Mouse (Mus musculus) olfactory bulb, adult 2 months (tissue): ENCODE measurements around the gene Lta. TPM values are rescaled to one million over a fixed set of nuclear protein-coding genes. Genes with fewer than 3 reads are reported as not detected.

Experiments
- H3K27ac ChIP-seq: fragments of 200-500 bp; 2 replicates; pipeline ENCODE4 v1.5.1; 2012; ENCODE audit warnings: low read depth, low read length; ENCODE audit not compliant: insufficient read depth
- H3K4me1 ChIP-seq: fragments of 200-500 bp; 2 replicates; pipeline ENCODE4 v1.6.1; 2012; ENCODE audit warnings: low read length; ENCODE audit not compliant: control insufficient read depth, insufficient read depth
- H3K4me3 ChIP-seq: fragments of 200-500 bp; 2 replicates; pipeline ENCODE4 v1.5.1; 2012; ENCODE audit warnings: mild to moderate bottlenecking, low read depth, low read length, moderate library complexity; ENCODE audit not compliant: insufficient read depth
- CTCF ChIP-seq: fragments of 200-500 bp; IDR thresholded peaks from 2 replicates; pipeline ENCODE4 v1.5.1; 2012; ENCODE audit warnings: low read depth, mild to moderate bottlenecking, low read length, moderate library complexity; ENCODE audit not compliant: insufficient read depth
- POLR2A ChIP-seq: fragments of 200-500 bp; IDR thresholded peaks from 2 replicates; pipeline ENCODE4 v1.6.1; 2012; ENCODE audit warnings: mild to moderate bottlenecking, low read depth, low read length, moderate library complexity; ENCODE audit not compliant: insufficient read depth
- WGBS: fragments of 180-500 bp; shearing (Covaris S2); methylation state at CpG from one replicate; pipeline ENCODE4 v1.1.7; 2018; 5-methylcytosine and 5-hydroxymethylcytosine counted together
- polyA plus RNA-seq: library from polyadenylated mRNA; stranded (reverse); fragments of >200 nt; gene quantifications from 2 replicates; pipeline ENCODE4 v1.2.4, GENCODE M21; 2012; ENCODE audit warnings: low replicate concordance; ENCODE audit not compliant: missing spikeins, insufficient read depth, insufficient read length

Lta gene
- polyA plus RNA-seq, 1 experiment = not detected

DNA sequence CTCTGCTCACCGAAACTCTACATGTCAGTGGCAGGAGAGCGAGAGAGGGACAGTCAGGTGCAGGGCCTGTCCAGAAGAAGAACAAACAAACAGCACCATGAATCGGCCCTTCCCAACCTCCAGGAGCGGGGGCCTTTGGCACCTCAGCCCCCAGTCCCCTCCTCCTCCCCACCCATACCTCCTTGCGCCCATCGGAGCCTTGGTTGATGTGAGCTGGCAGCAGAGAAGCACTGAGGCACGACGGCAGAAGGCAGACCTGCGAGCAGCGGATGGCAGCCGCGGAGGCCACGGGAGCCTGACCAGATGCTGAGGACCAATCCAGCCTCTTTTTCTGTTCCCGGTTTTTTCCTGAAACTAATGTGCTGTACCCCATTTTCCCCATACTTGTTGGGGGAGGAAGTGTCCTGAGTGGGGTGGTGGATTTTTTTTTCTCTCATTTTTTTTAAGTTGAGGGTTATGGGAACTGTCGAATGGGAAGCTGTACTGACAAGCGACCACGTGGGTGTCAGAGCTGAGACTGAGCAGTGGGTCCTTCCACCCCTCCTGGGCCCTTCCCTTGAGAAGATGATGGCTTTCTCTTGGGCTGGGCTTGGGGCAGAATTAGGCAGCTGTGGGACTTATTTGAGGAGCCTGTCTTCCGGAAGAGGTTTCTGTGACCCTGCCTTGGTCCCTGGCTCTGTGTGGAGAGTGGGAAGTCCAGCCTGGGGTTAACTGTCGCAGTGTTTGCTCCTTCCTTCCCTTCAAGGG lies 44.5 kb upstream of the Lta start:
- H3K4me1 ChIP-seq = peaks cover 17% of the 10 kb centered on the region
- H3K4me3 ChIP-seq = no peak overlapping the region
- no peak overlapping the region for H3K27ac ChIP-seq
- TF ChIP-seq POLR2A (no peak), CTCF (no peak)
- 76% methylated on average over 19 of the region's 19 CpGs for WGBS

DNA sequence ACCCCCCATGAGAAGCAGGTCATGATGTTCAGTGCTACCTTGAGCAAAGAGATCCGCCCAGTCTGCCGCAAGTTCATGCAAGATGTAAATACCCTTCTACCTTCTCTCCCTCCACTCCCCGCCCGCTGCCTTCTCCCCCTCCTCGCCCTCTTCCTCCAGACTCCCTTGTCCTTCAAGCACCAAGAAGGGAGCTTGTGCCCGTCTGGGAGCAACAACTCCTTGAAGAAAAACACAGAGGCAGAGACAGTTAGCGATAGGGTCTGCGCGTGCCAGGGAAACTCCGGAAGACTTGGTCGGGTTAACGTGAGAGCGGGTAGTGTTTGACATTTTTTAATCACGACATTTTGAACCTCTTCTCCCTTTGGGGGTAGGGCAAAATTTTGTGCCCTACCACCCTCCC lies 43.8 kb upstream of the Lta start:
- no peak overlapping the region for H3K4me3 ChIP-seq
- no peak overlapping the region for H3K27ac ChIP-seq
- WGBS = 76% methylated on average over 14 of the region's 14 CpGs
- TF ChIP-seq POLR2A (no peak), CTCF (no peak)
- peaks cover 22% of the 10 kb centered on the region for H3K4me1 ChIP-seq

DNA sequence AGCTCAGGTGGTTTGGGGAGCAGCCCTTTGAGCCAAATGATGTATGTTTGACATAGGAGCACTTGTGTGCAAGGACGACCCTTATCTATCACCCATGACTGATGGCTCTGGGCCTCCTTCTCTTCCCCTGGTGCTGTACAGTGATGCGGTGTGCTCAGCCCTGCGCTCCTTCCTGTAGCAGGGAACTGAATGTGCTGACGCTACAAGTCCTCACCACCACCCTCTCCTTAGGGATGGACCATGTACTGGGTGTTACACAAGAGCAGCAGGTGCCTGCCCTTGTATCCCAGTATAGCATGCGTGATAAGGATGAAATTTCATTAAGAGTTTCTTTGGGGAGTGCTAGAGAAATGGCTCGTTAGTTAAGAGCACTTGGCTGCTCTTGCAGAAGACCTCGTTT lies 42.0 kb upstream of the Lta start:
- Histone ChIP-seq H3K4me3 (no peak overlapping the region), H3K4me1 (peaks cover 32% of the 10 kb centered on the region), H3K27ac (no peak overlapping the region)
- WGBS = 70% methylated on average over 7 of the region's 7 CpGs
- no peak for TF ChIP-seq CTCF
- TF ChIP-seq POLR2A = no peak

DNA sequence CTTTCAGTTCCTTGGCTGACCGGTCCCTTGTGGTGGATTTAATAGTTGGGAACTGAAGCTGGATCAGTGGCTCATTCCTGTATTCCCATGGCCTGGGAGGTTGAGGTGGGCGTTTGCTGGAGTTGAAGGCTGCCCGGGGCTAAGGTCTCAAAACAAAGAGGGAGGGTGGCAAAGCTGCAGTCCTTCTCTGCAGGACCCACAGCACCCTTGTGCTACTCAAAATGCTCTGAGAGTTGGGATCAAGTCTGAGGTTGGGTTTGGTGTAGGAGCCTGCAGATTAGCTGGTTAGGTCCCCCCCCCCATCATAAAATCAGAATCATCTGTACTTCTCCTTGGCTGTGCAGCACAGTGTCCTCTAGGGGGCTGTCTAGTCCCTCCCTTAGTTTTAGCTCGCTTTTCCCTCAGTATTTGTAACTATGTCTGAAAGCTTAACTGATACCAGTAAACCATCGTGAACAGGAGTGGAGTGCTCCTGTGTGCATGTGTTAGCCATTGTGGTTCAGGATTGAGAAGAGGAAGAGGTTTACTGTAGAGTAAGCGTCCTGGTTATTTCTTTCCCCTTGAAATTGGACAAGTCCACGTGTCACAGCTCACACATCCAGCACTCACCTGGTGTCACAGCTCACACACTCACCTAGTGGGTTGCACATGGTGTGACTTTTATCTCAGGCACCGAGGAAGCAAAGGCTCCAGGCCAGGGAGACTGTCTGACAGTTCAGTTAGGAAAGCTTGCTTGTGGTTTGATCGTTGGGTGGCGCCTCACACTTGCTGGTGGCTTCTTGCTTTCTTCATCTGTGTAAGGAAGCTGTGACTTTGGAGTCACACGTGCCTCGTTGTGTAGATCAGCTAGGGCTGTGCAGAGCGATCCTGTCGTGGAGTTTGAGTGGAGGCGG lies 40.8 kb upstream of the Lta start:
- H3K4me1 ChIP-seq = peaks cover 30% of the 10 kb centered on the region
- no peak overlapping the region for H3K4me3 ChIP-seq
- H3K27ac ChIP-seq = no peak overlapping the region
- TF ChIP-seq POLR2A = no peak
- TF ChIP-seq CTCF = no peak
- 50% methylated on average over 15 of the region's 15 CpGs for WGBS

DNA sequence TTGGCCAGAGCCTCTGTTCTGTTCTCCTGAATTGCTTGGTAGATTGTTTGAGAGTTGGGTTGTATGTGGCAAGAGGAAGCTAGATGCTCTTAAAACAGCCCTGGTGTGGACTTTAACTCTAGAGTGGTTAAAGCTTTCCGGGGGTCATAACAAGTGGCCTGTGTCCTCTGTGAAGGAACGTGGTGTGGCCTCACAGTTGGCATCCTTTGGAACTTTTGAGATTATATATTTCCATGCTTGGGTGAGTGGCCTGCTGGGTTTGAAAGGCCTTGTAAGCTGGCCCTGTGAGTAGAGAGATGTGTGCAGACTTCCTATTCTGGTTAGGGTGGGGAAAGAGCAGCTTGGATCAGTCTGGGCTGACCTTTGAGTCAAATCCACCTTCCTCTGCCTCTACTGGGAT lies 39.8 kb upstream of the Lta start:
- H3K4me3 ChIP-seq = no peak overlapping the region
- WGBS = 42% methylated on average over 2 of the region's 2 CpGs
- no peak for TF ChIP-seq CTCF
- no peak for TF ChIP-seq POLR2A
- H3K4me1 ChIP-seq = peaks cover 32% of the 10 kb centered on the region
- no peak overlapping the region for H3K27ac ChIP-seq

DNA sequence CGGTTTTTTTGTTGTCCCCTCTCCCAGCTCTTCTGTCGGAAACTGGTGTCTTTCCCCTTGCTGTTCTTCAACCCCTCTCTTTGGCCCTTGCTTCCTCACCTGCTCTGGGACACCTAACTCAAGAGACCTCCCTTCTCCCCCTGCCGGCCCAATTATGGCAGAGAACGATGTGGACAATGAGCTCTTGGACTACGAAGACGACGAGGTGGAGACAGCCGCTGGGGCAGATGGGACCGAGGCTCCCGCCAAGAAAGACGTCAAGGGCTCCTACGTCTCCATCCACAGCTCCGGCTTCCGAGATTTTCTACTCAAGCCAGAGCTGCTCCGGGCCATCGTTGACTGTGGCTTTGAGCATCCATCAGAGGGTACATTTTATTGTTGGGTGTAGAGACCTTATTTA lies 37.9 kb upstream of the Lta start:
- WGBS = under 1% methylated on average over 16 of the region's 16 CpGs
- TF ChIP-seq CTCF = no peak
- TF ChIP-seq POLR2A = no peak
- H3K4me1 ChIP-seq = peaks cover 32% of the 10 kb centered on the region
- peak overlapping the region; percentile 77 for H3K4me3 ChIP-seq
- H3K27ac ChIP-seq = peak overlapping the region; percentile 92; the same call in 1 of the 2 replicates

DNA sequence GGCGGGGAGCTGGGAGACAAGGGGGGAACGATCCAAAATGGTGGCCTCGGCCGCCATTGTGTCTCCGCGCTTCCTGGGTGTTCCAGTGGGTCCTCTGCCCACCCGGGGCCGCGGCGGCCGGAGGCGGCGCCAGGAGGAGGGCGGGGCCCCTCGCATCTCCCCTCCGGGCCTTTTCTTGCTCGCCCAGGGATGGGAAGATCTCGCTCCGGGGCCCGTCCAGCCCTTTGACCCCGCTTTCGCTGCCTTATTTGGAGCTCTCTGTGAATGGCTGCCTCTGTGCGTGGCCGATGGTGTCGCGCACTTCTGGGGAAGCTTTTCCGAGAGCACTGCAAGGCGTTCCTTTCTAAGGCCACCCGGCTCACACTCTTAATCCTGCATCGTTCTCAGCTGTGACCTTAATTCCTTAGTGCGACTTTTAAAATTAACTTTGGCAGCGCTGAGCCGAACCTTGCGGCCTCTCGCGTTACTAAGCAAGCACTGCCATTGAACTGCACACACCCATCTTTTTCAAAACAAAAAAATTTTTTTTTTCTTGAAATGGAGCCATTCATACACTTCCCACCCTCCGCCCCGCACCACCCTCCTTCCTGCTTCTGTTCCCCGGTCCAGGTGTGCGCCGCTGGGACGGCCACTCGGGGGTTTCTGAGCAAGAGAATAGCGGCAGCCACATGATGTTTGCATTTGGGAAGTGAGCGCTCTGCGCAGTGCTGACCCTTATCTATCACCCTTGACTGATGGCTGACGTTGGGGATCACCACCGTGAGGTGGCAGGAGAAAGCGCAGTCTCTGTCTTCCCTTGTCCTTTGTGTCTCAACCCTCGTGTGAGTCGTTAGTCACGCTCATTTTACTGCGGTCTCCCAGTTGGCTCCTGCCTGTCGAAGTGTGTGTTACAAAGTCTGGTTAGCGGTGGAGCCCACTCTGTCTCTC lies 37.1 kb upstream of the Lta start:
- WGBS = under 1% methylated on average over 55 of the region's 55 CpGs
- Histone ChIP-seq H3K4me3 (peak overlapping the region; percentile 77), H3K4me1 (peaks cover 37% of the 10 kb centered on the region), H3K27ac (peak overlapping the region; percentile 92)
- TF ChIP-seq POLR2A (no peak), CTCF (no peak)

DNA sequence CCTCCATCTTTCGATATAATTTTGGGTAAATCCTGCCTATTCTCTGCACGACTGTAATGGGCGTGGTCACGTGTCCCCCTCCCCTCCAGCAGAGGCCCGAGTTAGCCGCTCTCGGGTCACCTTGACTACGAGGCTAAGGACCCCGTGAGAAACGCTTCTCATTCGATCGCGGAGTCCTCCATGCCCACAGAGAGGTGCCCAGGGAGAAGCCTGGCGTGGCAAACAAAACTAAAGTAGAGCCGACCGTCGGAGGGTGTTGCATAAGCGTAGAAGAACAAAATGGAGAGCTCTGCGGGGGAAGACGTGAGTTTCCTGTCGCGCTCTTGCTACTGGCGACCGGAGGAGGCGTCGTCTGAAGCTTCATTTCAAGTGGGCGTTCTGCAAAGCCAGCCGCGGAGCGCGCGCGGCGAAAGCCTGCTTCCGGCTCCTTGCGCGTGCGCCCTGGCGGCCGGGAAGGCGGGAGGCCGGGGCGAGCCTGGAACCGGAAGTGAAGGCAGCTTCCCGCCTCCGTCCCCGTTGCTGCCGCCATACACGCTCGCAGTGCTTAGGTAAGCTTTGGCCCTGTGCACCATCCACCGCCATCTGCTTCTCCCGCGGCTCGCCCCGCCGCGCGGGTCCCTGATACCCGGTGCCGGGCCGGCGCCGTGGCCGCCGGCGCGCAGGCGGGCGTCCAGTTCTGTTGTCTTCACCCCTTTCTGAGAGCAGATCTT lies 36.3 kb upstream of the Lta start, which contains the start of gene Ddx39b:
Gene Ddx39b, plus strand, starts transcription at position 442 of the 710 bp plus-strand sequence.
- TF ChIP-seq CTCF (no peak), POLR2A (peak; percentile 67)
- Histone ChIP-seq H3K27ac (peak within 1 kb of the TSS; percentile 95), H3K4me1 (peaks cover 33% of the 10 kb centered on the region), H3K4me3 (peak within 1 kb of the TSS; percentile 77)
- WGBS = under 1% methylated on average over 69 of the region's 69 CpGs
